Mouse (Mus musculus): Measurements from ENCODE around the gene Rab43.

DNA sequence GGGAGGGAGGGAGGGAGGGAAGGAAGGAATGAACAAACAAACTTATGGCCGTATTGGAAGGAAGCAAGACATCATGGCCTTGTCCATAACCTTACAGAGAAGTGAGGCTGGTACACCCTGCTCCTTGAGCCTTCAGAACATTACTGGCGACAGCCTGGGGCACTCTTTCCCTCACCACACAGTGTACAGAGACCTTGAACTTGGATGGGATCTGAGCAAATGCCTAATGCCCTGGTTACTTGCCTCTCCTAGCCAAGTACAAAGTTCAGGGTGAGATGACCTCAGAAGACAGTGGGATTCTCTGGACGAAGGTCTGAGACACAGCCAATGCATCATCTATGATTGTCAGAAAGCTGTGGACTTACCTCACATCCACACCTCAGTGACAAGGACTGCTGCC is 52.1 kb downstream of the Rab43 start:
- TF ChIP-seq POLR2A (IDR thresholded peaks at IDR 0.05; ENCODE audit: low read depth, low read length) (no peak), CTCF (IDR thresholded peaks at IDR 0.05; ENCODE audit: borderline replicate concordance, insufficient read depth, low read length) (no peak)

All from embryonic fibroblast, embryonic 13.5 days (primary cell).